In genomic region chr14:27328952-27329351, GRCm38 (mm10) we compare ENCODE assay signal across 24 mouse cellular contexts.
DNase-seq lines count a peak whose midpoint lies in the region; ATAC-seq and TF ChIP-seq lines count a peak whose summit lies in the region.
"Had no signal": no experiment of that assay in that cellular context is flagged by ENCODE, and none has a peak within 500 bp of the region (broad histone marks: within the 10 kb centered on the region; RNA-seq: fewer than 3 reads in every experiment).

No protein-coding gene starts in this region.

- peaks cover 7% of the 10 kb centered on the region; the same call in 1 of the 2 replicates for H3K4me1 ChIP-seq in kidney, embryonic 15.5 days
- H3K4me1 ChIP-seq: forebrain, embryonic 10.5 days; forebrain, embryonic 13.5 days; heart, embryonic 10.5 days had no signal

- ATAC-seq in kidney, embryonic 15.5 days (replicated peaks; ENCODE audit: low FRiP score), result no peak
- ATAC-seq: activated CD4-positive, CD25-positive, alpha-beta regulatory T cell, adult 4 months; CD4-positive, CD25-positive, alpha-beta regulatory T cell, adult 4 months; forebrain, embryonic 13.5 days; forebrain, embryonic 16.5 days had no signal

- TF ChIP-seq CTCF in layer of hippocampus, adult 2 months (conservative IDR thresholded peaks at IDR 0.05), result no peak

- H3K27ac ChIP-seq in kidney, embryonic 15.5 days, result no peak overlapping the region
- peak overlapping the region; percentile 36; the same call in 1 of the 2 replicates for H3K27ac ChIP-seq in layer of hippocampus, adult 2 months
- H3K27ac ChIP-seq: forebrain, embryonic 10.5 days; forebrain, embryonic 13.5 days; heart, adult 2 months; heart, embryonic 10.5 days; heart, embryonic 13.5 days; hindbrain, embryonic 14.5 days had no signal

- H3K9me3 ChIP-seq in kidney, embryonic 15.5 days (replicated peaks), result no peaks in the 10 kb centered on the region
- H3K9me3 ChIP-seq: forebrain, embryonic 10.5 days; forebrain, embryonic 13.5 days; heart, embryonic 10.5 days; heart, embryonic 13.5 days had no signal

- peaks cover 6% of the 10 kb centered on the region for H3K27me3 ChIP-seq in kidney, embryonic 15.5 days

- H3K4me3 ChIP-seq in kidney, embryonic 15.5 days (replicated peaks), result no peak overlapping the region
- no peak overlapping the region for H3K4me3 ChIP-seq in layer of hippocampus, adult 2 months
- H3K4me3 ChIP-seq: forebrain, embryonic 10.5 days; forebrain, embryonic 13.5 days; heart, adult 2 months; heart, embryonic 10.5 days; heart, embryonic 13.5 days had no signal

- H3K9ac ChIP-seq in kidney, embryonic 15.5 days, result no peak overlapping the region
- H3K9ac ChIP-seq: forebrain, embryonic 13.5 days; heart, embryonic 13.5 days; hindbrain, embryonic 14.5 days had no signal

- no peak overlapping the region for H3K4me2 ChIP-seq in kidney, embryonic 15.5 days
- H3K4me2 ChIP-seq: forebrain, embryonic 13.5 days; heart, embryonic 13.5 days; hindbrain, embryonic 14.5 days had no signal

- H3K36me3 ChIP-seq in kidney, embryonic 15.5 days, result no peaks in the 10 kb centered on the region
- H3K36me3 ChIP-seq: forebrain, embryonic 10.5 days; heart, embryonic 10.5 days; heart, embryonic 13.5 days had no signal

- DNase-seq in kidney, adult 8-10 months, result peak; percentile 40 to 60
- DNase-seq in layer of hippocampus, adult 2 months (ENCODE audit: low spot score in 2 of 2), result no peak
- DNase-seq in layer of hippocampus, postnatal 25 days (ENCODE audit: extremely low spot score in 1 of 2, low spot score in 1 of 2), result no peak
- DNase-seq in adipocyte (ENCODE audit: low spot score), result peak; percentile 37
- DNase-seq in T-cell, adult 2 months (ENCODE audit: low spot score), result no peak
- DNase-seq: adrenal gland, postnatal 10 days; adrenal gland, postnatal 36 days; cerebellum, adult 18-20 months; cerebellum, adult 9-10 months; cerebellum, postnatal 14 days; gastrocnemius, postnatal 10 days; gastrocnemius, postnatal 36 days; heart, adult 2 months; heart, postnatal 14 days; heart, postnatal 4 days had no signal

- 88% methylated on average over 3 of the region's 3 CpGs for WGBS in kidney, embryonic 15.5 days

Comparison
In these comparisons a context has a peak if more than half of its experiments do, and no peak if none do; other contexts are left out.
1. DNase-seq: peak in kidney, adult 8-10 months (2 of 2) and adipocyte (single experiment); none in layer of hippocampus, adult 2 months (0 of 2), layer of hippocampus, postnatal 25 days (0 of 2) and T-cell, adult 2 months (single experiment).